Mouse (Mus musculus) lung, adult 2 months (tissue): ENCODE data around the gene Ube2h.

Source experiments
- CTCF ChIP-seq: fragments of 200-500 bp; IDR thresholded peaks from 2 replicates; pipeline ENCODE4 v1.5.1; 2011; ENCODE audit warnings: mild to moderate bottlenecking, low read length, control low read depth; ENCODE audit not compliant: insufficient read depth
- POLR2A ChIP-seq: fragments of 200-500 bp; IDR thresholded peaks from 2 replicates; pipeline ENCODE4 v1.6.1; 2011; ENCODE audit warnings: low read depth, mild to moderate bottlenecking, control low read depth, low read length, borderline replicate concordance; ENCODE audit errors: extremely low read depth

DNA sequence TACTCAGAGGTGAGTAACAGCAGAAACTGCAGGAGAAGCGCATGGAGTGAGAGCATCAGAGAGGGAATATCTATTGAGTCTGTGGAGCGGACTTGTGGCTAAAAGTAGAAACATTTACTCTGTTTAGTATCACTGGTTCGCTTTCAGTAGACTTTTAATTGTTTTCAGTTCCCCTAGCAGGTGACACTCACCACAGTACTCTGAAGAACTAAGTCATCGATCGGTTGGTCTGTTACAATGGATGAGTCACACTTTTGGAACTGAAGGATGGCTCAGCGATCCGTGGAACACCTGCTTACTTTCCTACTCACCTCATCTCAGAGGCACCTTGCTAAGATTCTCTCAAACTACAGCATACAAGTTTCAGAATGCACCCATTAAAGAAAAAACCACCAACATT, 64.2 kb downstream of the Ube2h start:
- TF ChIP-seq CTCF (no peak), POLR2A (no peak)
